Mouse (Mus musculus) heart, embryonic 16.5 days (tissue): ENCODE measurements around the gene Gm3435. TPM values are rescaled to one million over a fixed set of nuclear protein-coding genes. Genes with fewer than 3 reads are reported as not detected.

Experiments
- polyA plus RNA-seq: library from polyadenylated mRNA; unstranded; fragments of >200 nt; fragmentation: Nextera tagmentation; extraction: Ambion mirVana; gene quantifications from 2 replicates; pipeline ENCODE4 v1.2.1, GENCODE M21; 2015

Gm3435 gene
- polyA plus RNA-seq, 1 experiment from 2014 or later, result 5.3 TPM

Other genes with a start within 250 kb of the Gm3435 start
- 3.0 and 3.5 TPM in 2 replicates for gene Wdr27, start 67.0 kb upstream of the Gm3435 start, polyA plus RNA-seq
- gene 1600012H06Rik, start 67.0 kb upstream of the Gm3435 start, polyA plus RNA-seq, result 28.8 and 30.2 TPM in 2 replicates
- gene Phf10, start 48.9 kb upstream of the Gm3435 start, polyA plus RNA-seq, result 27.2 TPM in 2 replicates
- 6.3 and 6.4 TPM in 2 replicates for gene 9030025P20Rik, start 31.7 kb upstream of the Gm3435 start, polyA plus RNA-seq
- gene Gm3417, start 31.4 kb upstream of the Gm3435 start, polyA plus RNA-seq, result 2.1 TPM in 1 of 2 replicates, not detected in the other
- gene Ermard, start 31.0 kb downstream of the Gm3435 start, polyA plus RNA-seq, result 57.1 and 68.3 TPM in 2 replicates
- not detected in 2 replicates for gene Tcte3, start 31.3 kb downstream of the Gm3435 start, polyA plus RNA-seq
- gene Gm3448, start 31.4 kb downstream of the Gm3435 start, polyA plus RNA-seq, result 2.0 and 2.7 TPM in 2 replicates